Mouse (Mus musculus): ENCODE results near the gene Styk1.
A peak's percentile ranks its signal among the peaks of the same experiment; 100 is the strongest.
"Not testable (repeated sequence)": the region's sequence is repeated elsewhere in the genome, so short reads cannot be mapped to it uniquely, and the experiment has no call there.

Styk1 gene

DNA sequence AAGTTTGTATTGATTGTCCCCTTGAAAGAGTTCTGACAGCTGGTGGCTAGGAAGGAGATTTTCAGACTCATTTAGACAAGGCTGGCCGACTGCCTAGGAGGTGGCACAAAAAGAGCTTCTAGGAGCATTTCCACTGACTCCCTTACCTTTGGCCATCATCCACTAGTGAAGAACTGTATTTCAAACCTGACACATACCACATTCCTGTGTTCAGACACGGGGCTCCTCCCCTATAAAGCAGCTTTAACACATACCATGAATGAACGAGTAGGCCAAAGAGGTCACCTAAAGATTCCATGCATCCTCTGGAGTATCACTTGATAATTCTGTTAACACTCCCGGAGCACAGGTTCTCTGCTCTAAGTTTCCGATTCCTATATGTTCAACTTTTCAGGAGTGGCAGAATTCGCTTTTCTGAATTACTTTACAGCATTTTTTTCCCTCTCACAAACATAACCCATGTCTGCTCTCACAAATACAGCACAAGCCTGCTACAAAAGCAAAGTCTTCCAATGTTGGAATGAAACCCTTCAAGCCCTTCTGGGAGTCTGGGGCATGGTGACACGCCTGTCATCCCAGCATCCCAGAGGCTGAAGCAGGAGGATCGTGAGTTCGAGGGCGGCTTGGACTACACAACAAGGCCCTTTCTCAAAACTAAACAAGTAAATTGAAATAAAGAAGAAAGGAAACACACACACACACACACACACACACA is 61.0 kb downstream of the Styk1 start:
- DNase-seq = peak in 1 of 2 experiments; percentile 11

DNA sequence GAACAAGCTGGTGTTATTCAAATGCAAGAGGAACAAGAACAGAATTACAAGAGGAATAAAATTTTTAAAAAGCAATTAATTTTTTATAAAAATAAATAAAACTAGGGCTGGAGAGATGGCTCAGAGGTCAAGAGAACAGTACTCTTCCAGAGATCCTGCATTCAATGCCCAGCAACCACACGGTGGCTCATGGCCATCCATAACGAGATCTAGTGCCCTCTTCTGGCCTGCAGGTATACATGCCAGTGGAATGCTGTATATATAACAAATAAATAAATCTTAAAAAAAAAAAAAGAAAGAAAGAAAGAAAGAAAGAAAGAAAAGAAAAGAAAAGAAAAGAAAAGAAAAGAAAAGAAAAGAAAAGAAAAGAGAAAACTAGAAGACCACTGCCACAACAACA is 63.0 kb downstream of the Styk1 start:
- DNase-seq = peak; percentile 37 to 52

DNA sequence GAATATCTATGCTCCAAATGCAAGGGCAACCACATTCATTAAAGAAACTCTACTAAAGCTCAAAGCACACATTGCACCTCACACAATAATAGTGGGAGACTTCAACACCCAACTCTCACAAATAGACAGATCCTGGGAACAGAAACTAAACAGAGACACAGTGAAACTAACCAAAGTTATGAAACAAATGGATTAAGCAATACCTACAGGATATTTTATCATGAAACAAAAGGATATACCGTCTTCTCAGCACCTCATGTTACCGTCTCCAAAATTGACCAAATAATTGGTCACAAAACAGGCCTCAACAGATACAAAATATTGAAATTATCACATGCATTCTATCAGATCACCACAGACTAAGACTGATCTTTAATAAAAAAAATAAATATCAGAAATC is 75.2 kb downstream of the Styk1 start:
- not testable (repeated sequence) for DNase-seq

DNA sequence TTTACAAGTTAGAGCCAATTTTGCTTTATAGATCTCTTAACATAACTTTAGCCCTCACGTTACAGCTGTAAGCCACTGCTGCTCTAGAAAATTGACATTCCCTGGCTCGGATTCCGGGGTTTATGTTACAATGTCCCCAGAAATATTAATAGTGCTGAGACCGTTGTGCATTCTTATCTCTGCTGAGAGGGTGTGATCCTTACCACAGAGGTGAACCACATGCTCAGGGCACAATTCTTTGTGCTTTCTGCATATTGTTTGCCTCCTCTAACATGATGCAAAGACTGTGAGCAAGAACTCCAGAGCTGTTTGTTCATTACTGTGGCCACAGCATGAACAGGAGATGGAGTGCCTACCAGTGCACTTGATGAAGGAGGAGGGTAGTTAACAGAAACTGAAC is 76.7 kb downstream of the Styk1 start:
- DNase-seq = no peak

DNA sequence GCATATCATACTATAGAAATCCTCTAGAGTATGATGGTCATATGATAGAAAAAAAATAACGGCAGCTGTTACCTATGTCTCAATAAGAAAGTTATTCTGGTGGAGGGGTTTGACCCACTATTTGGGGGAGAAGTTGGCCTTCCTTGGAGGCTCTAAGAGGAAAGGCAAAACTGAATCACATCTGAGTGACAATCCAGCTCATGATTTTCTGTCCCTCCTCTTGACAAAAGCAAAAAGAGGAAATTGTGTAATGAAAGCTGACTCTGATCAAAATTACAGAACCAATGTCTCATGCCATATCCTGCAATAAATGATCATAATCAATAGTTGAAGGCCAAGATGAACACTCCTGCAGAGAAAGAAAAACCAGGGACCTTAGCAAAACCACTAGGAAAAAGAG is 81.1 kb downstream of the Styk1 start:
- DNase-seq = no peak

DNA sequence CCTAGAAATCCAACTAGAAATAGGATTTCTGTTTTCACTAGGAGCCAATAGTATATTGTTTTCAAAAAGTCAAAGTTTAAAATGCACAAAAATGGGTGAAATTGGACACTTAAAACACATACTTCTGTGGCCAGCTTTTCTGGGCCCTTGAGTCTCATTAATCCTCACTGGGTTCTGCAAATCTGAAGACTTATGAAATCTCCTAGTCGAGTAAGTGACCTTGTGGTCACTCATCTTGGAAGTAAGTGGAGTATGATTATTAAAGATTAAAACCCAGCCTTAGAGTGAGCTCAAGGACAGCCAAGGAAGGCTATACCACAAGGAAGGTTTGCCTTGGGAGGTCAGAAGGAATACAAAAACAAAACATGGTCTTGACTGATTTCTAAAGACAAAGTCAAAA is 83.1 kb downstream of the Styk1 start:
- no peak for DNase-seq

DNA sequence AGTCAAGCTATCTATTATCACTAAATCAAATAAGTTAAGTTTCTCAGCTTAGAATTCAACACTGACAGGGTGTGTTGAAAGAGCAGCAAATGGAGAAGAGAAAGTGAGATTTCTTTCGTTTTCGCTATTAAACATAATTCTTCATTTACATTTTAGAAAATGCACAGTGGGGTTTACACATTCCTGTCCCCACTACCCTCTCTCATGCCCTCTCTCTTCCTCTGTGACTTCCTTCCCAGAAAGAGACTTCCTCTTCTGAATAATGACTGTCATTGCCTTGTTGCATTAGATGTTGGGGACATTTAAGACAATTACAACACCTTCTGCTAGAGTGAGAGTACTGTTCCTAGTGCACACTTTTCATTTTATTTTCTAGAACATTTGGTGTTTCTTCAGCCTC is 83.8 kb downstream of the Styk1 start:
- DNase-seq = no peak

DNA sequence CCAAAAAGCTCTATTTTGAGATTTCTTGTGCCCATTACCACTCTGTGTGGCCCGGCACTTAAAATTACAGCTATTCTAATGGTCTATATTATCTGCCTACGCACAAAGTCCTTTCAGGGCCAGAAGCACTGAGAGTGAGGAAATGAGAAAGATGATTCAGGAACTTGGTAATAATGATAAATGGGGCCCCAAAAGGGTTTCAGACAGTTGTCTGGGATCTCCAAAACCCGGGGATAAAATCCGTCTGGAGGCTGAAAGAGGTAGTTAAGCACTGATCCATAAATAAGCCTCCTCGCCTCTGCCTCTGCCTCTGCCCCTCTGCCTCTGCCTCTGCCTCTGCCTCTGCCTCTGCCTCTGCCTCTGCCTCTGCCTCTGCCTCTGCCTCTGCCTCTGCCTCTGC is 89.2 kb downstream of the Styk1 start:
- no peak for DNase-seq

DNA sequence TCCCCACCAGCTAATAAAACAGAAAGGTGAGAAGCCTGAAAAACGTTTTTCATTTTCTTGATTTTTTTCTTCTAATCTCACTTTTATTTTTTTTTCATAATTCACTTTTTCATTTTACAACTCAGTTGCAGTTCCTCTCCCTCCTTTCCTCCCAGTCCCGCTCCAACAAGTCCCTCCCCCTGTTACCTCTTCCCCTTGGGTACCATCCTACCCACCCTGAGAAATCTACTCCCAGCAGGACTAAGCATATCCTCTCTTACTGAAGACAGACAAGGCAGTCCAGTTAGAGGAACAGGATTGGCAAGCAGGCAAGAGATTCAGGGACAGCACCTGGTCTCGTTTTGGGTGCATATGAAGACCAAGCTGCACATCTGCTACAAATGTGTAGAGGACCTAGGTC is 90.6 kb downstream of the Styk1 start:
- DNase-seq = no peak

DNA sequence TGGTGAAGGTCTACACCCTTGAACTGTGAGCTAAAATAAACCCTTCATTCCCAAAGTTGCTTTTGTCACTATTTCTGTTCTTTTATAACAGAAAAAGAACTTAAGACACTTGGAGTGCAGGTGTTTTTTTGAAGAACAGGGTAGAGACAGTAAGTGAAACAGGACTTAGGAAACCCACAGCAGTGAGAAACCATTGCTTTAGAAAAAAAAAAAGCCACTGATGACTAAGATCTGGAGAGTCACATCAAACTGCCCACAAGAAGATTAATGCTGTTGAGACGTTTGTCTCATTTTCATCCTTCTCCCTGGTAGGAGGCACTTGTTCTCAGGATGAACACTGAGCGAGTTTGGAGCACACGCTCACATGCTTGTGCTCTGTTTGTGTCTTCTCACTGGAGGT is 91.4 kb downstream of the Styk1 start:
- no peak for DNase-seq

Measured in kidney, postnatal 36 days (tissue).